Mouse (Mus musculus): Measurements from ENCODE around the gene Cnot6. TPM values are rescaled to one million over a fixed set of nuclear protein-coding genes. Genes with fewer than 3 reads are reported as not detected.

Gene Cnot6
- total and polyA plus RNA-seq, 2 experiments, result 6.0 to 20.7 TPM

DNA sequence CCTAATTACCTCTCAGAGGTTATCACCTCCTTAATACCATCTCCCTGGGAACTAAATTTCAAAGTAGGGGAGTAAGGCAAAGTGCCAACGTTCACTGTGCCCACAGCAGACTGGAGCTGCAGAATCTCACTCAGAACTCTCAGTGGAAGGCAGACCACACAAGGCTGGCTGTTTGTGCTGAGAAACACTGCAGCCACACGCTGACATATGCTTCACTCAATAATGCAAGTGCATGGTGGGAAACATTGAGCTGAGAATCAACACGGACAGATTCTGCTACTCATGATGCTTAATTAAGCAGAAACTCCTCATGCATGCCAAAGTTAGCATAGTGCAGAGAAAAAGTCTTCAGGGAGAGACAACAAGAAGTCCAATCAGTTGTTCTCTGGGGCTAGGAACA is 33.3 kb upstream of the Cnot6 start:
- 67% methylated on average over 3 of the region's 3 CpGs for WGBS
- no peak overlapping the region for H3K4me3 ChIP-seq (ENCODE audit: insufficient read depth, low read depth, low read length)
- no peak for DNase-seq (ENCODE audit: extremely low read depth, low read depth, low spot score)

DNA sequence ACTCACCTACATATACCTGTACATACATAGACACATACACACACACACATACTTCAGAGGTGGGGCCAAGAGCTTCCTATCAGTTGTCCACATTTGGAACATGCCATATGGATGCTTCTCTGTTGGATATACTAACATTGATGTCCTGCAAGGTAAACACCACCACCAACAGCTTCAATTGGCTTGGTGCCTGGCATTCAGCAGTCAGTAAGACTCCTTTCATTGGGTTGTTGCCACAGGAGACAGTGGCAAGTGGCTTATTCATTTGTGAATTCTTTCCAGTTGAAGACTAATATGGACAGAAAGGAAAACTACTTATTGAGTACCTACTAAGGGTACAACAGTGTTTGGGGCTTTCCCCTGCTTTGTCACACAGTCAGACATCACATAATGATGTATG is 32.5 kb upstream of the Cnot6 start:
- TF ChIP-seq POLR2A (IDR thresholded peaks at IDR 0.05; ENCODE audit: extremely low read depth, insufficient read depth, low read length), result no peak
- no peak for TF ChIP-seq CTCF (IDR thresholded peaks at IDR 0.05; ENCODE audit: low read depth, low read length)
- no peaks in the 10 kb centered on the region for H3K27me3 ChIP-seq (ENCODE audit: control insufficient read depth, insufficient read depth, low read length)
- no peaks in the 10 kb centered on the region for H3K79me2 ChIP-seq (ENCODE audit: control insufficient read depth, insufficient read depth, low read length)
- H3K27ac ChIP-seq (replicated peaks; ENCODE audit: insufficient read depth, low read depth, low read length), result no peak overlapping the region
- no peaks in the 10 kb centered on the region for H3K36me3 ChIP-seq (ENCODE audit: control insufficient read depth, insufficient read depth, low read length)
- DNase-seq (ENCODE audit: extremely low read depth, low read depth, low spot score), result no peak
- no peak overlapping the region for H3K9ac ChIP-seq (ENCODE audit: low read depth, low read length)
- no peak overlapping the region for H3K4me3 ChIP-seq (ENCODE audit: insufficient read depth, low read depth, low read length)
- H3K4me1 ChIP-seq (ENCODE audit: control insufficient read depth, insufficient read depth, low read length), result no peaks in the 10 kb centered on the region

More for the DNA sequence above, 33.3 kb upstream of the Cnot6 start:
- no peak for TF ChIP-seq CTCF (IDR thresholded peaks at IDR 0.05; ENCODE audit: low read depth, low read length)
- no peak for TF ChIP-seq POLR2A (IDR thresholded peaks at IDR 0.05; ENCODE audit: extremely low read depth, insufficient read depth, low read length)
- no peaks in the 10 kb centered on the region for H3K36me3 ChIP-seq (ENCODE audit: control insufficient read depth, insufficient read depth, low read length)
- H3K27ac ChIP-seq (replicated peaks; ENCODE audit: insufficient read depth, low read depth, low read length), result no peak overlapping the region
- no peaks in the 10 kb centered on the region for H3K4me1 ChIP-seq (ENCODE audit: control insufficient read depth, insufficient read depth, low read length)
- H3K27me3 ChIP-seq (ENCODE audit: control insufficient read depth, insufficient read depth, low read length), result no peaks in the 10 kb centered on the region
- no peak overlapping the region for H3K9ac ChIP-seq (ENCODE audit: low read depth, low read length)
- H3K79me2 ChIP-seq (ENCODE audit: control insufficient read depth, insufficient read depth, low read length), result no peaks in the 10 kb centered on the region

DNA sequence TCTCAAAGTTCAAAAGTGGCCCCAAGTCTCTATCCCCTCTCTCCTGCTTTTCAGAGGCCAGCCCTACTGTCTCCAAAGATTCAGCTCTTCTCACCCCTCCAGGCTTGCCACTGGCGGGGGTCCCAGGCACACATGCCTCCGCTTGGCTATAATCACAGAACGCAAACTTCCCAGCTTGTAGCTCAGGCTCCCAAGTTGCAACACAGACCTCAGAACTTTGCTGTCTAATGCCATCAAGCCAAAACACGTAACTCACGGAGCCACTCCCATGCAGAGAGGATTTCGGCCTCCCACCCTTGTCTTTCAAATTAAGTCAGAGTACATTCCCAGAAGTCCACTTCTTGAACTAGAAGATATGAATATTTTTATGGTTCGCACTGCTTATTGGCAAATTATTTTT is 31.1 kb upstream of the Cnot6 start:
- WGBS, result 90% methylated on average over 7 of the region's 7 CpGs

DNA sequence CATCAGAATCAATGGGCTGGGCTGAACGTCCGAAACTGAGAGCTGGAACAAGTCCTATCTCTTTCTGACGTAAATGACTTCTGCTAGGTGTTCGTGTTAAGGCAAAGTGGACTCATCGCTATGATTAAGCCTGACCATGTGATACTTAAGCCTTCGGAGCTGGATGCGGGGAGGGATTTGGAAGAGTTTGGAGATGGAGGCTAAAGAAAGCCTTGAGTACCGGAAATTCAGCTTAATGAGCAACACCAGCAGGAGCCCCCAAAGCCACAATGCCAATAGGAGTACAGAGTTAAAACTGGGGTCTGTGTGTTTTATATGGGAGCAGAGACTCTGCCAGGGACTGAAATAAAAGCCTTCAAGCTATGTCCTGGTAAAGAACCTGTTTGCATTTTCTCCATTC is 29.7 kb upstream of the Cnot6 start:
- 74% methylated on average over 8 of the region's 8 CpGs for WGBS
- TF ChIP-seq CTCF (IDR thresholded peaks at IDR 0.05; ENCODE audit: low read depth, low read length) (no peak), POLR2A (IDR thresholded peaks at IDR 0.05; ENCODE audit: extremely low read depth, insufficient read depth, low read length) (no peak)
- Histone ChIP-seq H3K79me2 (ENCODE audit: control insufficient read depth, insufficient read depth, low read length) (no peaks in the 10 kb centered on the region), H3K9ac (ENCODE audit: low read depth, low read length) (no peak overlapping the region), H3K4me3 (ENCODE audit: insufficient read depth, low read depth, low read length) (no peak overlapping the region), H3K36me3 (ENCODE audit: control insufficient read depth, insufficient read depth, low read length) (no peaks in the 10 kb centered on the region), H3K4me1 (ENCODE audit: control insufficient read depth, insufficient read depth, low read length) (no peaks in the 10 kb centered on the region), H3K27me3 (ENCODE audit: control insufficient read depth, insufficient read depth, low read length) (no peaks in the 10 kb centered on the region), H3K27ac (replicated peaks; ENCODE audit: insufficient read depth, low read depth, low read length) (no peak overlapping the region)
- no peak for DNase-seq (ENCODE audit: extremely low read depth, low read depth, low spot score)

More for the DNA sequence above, 31.1 kb upstream of the Cnot6 start:
- H3K4me3 ChIP-seq (ENCODE audit: insufficient read depth, low read depth, low read length), result no peak overlapping the region
- no peaks in the 10 kb centered on the region for H3K27me3 ChIP-seq (ENCODE audit: control insufficient read depth, insufficient read depth, low read length)
- no peaks in the 10 kb centered on the region for H3K4me1 ChIP-seq (ENCODE audit: control insufficient read depth, insufficient read depth, low read length)
- no peak overlapping the region for H3K27ac ChIP-seq (replicated peaks; ENCODE audit: insufficient read depth, low read depth, low read length)
- H3K36me3 ChIP-seq (ENCODE audit: control insufficient read depth, insufficient read depth, low read length), result no peaks in the 10 kb centered on the region
- H3K9ac ChIP-seq (ENCODE audit: low read depth, low read length), result no peak overlapping the region
- no peaks in the 10 kb centered on the region for H3K79me2 ChIP-seq (ENCODE audit: control insufficient read depth, insufficient read depth, low read length)
- DNase-seq (ENCODE audit: extremely low read depth, low read depth, low spot score), result no peak
- no peak for TF ChIP-seq POLR2A (IDR thresholded peaks at IDR 0.05; ENCODE audit: extremely low read depth, insufficient read depth, low read length)
- no peak for TF ChIP-seq CTCF (IDR thresholded peaks at IDR 0.05; ENCODE audit: low read depth, low read length)

DNA sequence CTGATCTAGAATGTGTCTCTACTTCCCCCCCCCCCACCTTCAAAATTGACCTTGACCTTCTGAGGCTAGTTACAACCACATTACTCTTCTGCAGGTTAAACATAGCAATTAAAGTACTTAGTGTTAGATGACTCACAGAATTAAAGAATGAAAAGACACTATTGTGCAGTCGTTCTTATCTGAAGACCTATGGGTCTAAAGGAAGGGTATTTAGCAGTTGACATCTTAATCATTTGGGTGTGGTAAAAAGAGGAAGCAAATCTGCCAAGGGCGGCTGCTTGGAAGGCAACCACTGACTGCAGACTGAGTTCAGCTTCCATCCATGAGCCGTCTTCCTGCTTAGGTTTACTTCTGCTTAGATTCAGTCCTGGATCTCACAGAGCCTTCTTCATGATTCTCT is 27.3 kb upstream of the Cnot6 start:
- 63% methylated on average over 3 of the region's 3 CpGs for WGBS
- H3K4me1 ChIP-seq (ENCODE audit: control insufficient read depth, insufficient read depth, low read length), result no peaks in the 10 kb centered on the region
- no peak for DNase-seq (ENCODE audit: extremely low read depth, low read depth, low spot score)
- H3K27me3 ChIP-seq (ENCODE audit: control insufficient read depth, insufficient read depth, low read length), result no peaks in the 10 kb centered on the region
- H3K4me3 ChIP-seq (ENCODE audit: insufficient read depth, low read depth, low read length), result no peak overlapping the region
- no peaks in the 10 kb centered on the region for H3K36me3 ChIP-seq (ENCODE audit: control insufficient read depth, insufficient read depth, low read length)
- no peak overlapping the region for H3K27ac ChIP-seq (replicated peaks; ENCODE audit: insufficient read depth, low read depth, low read length)
- TF ChIP-seq POLR2A (IDR thresholded peaks at IDR 0.05; ENCODE audit: extremely low read depth, insufficient read depth, low read length), result no peak
- no peak for TF ChIP-seq CTCF (IDR thresholded peaks at IDR 0.05; ENCODE audit: low read depth, low read length)
- H3K9ac ChIP-seq (ENCODE audit: low read depth, low read length), result no peak overlapping the region
- H3K79me2 ChIP-seq (ENCODE audit: control insufficient read depth, insufficient read depth, low read length), result no peaks in the 10 kb centered on the region

DNA sequence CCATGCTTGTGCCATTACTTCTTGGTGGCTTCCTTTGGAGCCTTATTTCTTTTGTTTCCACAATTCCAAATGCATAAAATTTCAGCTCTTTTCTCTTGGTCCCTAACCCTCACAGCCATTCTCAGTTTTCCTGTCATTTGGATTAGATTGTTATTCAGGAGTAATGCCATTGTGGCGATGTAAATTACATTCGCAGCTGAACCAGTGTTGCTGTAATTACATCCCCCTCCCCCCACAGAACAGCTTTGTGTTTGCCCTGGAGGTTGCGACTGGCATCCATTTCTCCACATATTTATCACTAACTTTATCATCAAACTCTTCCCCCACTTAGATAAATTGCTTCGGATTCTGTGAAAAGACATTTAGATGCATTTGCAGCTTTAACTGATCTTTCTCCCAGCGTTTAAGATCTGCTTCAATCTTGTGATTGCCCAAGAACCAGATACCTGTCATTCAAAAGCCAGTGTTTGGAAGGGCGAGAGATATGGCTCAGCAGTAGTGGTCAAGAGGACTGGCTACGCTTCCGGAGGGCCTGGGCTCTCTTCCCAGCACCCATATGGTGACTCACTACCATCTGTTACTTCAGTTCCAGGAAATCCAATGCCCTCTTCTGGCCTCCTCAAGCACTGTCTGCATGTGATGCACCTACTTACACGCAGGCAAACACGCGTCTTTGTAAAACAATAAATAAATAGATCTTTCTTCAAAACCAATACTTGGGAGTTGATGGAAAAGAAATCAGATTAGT is 26.3 kb upstream of the Cnot6 start:
- Histone ChIP-seq H3K27ac (replicated peaks; ENCODE audit: insufficient read depth, low read depth, low read length) (no peak overlapping the region), H3K79me2 (ENCODE audit: control insufficient read depth, insufficient read depth, low read length) (no peaks in the 10 kb centered on the region), H3K4me1 (ENCODE audit: control insufficient read depth, insufficient read depth, low read length) (no peaks in the 10 kb centered on the region), H3K9ac (ENCODE audit: low read depth, low read length) (no peak overlapping the region), H3K27me3 (ENCODE audit: control insufficient read depth, insufficient read depth, low read length) (no peaks in the 10 kb centered on the region), H3K36me3 (ENCODE audit: control insufficient read depth, insufficient read depth, low read length) (no peaks in the 10 kb centered on the region), H3K4me3 (ENCODE audit: insufficient read depth, low read depth, low read length) (no peak overlapping the region)
- no peak for DNase-seq (ENCODE audit: extremely low read depth, low read depth, low spot score)
- 86% methylated on average over 11 of the region's 11 CpGs for WGBS
- TF ChIP-seq CTCF (IDR thresholded peaks at IDR 0.05; ENCODE audit: low read depth, low read length) (no peak), POLR2A (IDR thresholded peaks at IDR 0.05; ENCODE audit: extremely low read depth, insufficient read depth, low read length) (no peak)

Measured in liver, adult 2 months (tissue).